Mouse (Mus musculus) right cerebral cortex, adult 18-20 months (tissue): ENCODE results near the gene Zfp563.

Experiments used
- DNase-seq: peaks from one replicate; pipeline ENCODE4 v3.0.0; 2022; ENCODE audit warnings: mixed read lengths

Zfp563 gene

DNA sequence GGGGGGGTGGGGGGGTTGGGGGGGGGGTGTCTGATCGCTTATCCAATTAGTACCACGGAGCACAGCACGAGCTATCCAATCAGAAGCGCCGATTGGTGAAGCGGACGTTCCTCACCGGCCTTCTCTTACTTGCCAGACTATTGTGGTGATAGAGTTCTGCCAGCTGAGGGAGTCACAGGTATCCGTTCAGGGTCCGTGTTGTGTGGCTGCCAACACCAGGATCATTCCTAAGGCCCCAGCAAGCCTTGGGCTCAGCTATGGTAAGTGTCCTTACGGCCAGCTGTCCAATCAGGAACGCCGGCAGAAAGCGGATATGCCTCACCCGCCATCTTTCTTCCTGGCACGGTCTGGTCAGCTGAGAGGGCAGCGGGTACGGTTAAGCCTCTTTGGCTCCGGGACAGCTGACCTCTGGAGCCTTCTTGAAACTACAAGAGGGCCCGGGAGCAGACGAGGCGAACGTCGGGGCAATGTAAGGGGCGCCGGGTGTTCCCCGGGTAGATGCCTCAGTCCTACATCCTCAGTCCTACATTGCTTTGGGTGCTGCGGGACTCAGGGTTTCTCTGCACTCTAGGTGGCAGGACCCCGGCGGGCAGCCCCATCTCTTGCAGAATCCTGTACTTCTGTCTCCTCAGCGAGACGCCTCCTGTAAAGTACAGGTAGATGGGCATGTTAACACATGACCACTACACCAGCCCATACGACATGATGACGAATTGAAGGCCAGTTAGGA lies at the start of gene Zfp563:
Gene Zfp563 (plus strand): TSS at position 91 of the 730 bp plus-strand sequence.
- DNase-seq = peak; percentile 94

DNA sequence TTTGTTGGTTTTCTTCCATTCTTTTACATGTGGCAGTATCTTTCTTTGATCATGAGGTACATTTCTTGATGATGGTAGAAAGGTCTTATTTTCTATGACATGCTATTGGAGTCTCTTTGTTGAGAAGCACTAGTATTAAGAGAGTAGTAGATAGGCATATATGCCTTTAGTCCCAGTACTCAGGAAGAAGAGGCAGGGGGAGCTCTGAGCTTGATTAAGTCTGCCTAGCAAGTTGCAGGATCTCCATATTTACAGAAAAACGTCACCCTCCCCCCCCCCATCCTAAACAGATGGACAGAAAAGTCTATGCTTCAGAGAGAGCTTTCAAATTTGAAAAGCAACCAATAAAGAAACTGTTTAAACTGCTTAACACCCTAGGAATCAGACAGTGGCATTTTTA lies 30.3 kb upstream of the Zfp563 start:
- no peak for DNase-seq

DNA sequence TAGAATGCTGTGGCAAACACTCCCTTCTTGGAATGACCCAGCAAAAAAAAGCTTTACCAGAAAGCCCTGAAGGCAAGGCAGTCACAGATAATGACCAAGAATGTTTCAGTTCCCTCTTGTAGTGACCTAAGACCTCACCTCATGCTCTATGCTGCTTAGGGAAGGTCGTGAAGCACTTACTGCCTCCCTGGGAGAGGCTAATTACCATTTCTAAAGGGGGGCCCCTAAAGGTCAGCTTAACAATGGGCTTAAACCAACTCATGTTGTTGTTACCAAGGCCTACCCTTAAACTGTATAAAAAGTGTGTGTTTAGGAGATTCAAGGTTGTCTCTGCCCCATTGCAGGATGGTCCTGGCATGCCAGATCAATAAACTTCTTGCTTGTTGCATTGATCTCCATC lies 26.1 kb upstream of the Zfp563 start:
- DNase-seq = no peak

DNA sequence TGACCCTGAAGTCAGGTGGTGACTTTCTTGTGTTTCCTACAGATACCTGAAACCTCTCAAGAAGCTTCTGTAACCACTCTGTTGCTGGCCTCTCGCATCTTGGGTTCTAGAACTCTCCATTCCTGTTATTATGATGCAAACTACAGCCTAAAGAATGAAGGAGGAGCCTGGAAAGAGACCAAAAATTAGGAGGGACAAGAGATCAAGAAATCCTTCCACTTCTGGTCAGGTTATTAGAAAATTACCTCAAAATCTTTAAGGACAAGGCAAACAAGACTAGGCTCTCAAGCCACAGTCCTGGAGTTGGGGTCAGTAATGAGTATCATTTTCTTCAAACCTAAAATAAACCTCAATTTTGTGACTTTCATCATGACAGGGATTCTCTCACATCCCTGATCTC lies 21.2 kb upstream of the Zfp563 start, which contains the start of gene 4921501E09Rik:
Gene 4921501E09Rik (minus strand): TSS at position 101 of the 400 bp plus-strand sequence.
- DNase-seq = no peak

DNA sequence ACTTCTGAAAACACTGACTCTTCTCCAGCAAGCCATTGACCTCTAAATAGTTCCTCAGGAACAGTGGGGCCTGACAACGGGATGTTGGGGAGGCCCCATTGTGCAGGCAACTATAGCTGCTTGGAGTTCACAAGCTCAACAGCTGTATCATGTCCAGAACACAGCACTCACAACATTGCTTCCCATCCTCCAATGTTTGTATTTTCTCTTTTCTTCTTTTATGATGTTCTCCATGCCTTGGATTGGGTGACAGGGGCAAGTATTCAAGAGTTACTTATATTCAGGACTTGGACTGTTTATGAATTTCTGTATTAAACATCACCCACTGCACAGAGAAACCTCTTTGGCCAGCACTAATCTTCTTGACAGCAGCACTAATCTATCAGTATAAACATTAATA lies 2.5 kb downstream of the Zfp563 start:
- DNase-seq = no peak

DNA sequence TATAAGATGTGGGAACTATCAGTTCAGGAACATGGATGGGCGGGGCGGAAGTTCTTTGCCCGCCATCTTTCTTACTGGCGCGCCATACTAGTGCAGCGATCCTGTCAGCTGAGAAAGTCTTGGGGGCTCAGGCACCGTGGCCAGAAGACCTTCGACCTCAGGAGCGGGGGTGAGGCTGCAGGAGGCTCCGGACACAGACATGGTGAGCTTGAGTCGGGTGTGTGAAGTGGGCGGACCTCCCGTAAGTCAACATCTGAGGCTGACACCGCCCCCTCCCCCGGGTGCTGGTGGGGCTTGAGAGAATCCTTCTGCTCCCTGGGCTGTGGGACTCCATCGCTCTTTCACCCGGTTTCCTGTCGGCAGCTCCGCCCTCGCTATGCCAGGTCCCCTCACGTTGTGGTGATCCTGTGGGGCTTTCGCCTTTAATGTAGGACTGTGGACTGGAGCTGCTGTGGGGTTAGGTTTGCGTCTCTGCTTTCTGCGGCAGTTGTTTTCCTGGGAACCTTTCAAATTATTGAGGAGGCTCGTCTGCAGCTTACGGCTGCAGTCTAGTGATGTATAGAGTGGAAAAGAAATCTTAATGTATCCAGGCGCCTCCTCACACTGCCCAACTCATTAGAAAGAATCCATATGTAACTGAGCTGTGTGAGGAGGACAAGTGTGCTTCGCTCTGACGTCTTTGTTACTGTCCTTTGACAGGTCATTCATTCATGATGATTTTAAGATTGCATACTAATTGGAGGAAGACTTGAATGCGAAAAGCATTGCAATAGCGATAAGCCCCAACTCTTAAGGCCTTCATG lies 3.5 kb downstream of the Zfp563 start:
- peak; percentile 86 for DNase-seq

DNA sequence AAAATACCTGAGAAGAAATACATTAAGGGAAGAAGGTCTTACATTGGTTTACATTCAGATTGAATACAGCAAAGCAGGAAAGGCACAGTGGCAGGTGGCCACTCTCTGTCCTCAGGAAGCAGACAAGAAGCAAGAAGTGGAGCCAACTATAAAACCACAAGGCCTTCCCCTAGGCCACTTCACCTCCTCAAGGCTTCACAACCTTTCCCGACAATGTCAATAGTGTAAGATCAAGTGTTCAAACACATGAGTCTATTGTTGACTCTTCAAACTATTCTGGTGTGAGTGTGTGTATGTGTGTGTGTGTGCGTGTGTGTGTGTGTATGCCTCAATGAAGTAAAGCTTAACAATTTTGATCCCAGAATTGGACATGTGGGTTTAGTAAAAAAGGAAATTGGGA lies 8.3 kb downstream of the Zfp563 start:
- DNase-seq = no peak

DNA sequence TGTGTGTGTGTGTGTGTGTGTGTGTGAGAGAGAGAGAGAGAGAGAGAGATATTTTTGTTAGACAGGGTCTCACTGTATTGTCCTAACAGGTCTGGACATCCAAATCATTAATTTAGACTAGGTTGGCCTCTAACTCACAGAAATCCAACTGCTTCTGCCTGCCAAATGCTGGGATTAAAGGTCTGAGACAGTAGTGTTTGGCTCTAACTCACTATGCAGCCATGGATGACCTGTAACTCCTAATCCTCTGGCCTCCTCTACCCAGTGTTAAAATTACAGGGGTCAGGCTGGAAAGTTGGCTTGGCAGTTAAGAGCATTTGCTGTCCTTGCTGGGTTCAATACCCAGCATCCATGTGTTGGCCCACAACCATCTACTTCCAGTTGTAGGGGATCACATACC lies 35.4 kb downstream of the Zfp563 start:
- no peak for DNase-seq

DNA sequence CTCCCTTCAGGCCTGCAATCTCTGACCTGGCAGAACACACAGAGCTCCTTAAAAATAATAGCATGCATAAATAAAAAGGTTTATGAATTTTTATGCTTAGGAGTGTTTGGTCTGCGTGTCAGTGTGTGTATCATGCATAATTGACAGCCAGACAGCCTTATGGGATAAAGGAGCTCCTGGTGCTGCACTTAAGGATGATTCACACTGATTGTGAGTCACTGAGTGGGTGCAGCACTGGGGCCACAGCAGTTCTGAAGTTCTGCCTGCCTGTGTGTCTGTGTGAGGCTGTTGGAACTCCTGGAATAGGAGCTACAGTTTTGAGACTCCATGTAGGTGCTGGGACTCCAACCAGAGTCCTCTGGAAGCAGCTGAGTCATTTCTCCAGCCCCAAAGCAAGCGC lies 37.1 kb downstream of the Zfp563 start:
- peak; percentile 34 for DNase-seq

DNA sequence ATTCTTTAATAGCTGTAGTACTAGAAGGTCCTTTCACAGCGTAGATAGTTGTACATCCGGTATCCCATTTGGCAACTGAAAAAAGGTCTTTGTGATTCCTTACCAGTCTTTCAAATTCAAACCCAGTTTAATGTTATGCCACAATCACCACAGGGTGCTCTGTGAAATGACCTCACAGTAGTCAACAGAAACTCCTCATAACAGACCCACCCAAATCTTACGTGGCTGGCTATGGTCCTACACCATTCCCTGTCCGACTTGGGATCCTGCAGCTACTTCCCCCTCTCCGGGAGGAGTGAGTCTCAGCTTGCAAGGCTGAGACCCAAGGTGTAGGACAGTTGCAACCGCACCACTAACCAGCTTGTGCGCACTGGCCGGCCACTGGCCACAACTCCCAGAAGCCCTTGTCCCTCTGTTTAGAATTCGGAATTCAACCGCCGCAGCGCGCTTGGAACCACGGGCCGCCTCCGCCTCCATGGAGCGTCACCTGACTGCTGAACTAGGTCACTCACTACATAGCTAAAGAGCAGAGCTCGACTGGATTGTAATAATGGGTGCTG lies 50.2 kb downstream of the Zfp563 start, which contains the start of gene Morc2b:
Gene Morc2b (minus strand): TSS at position 423 of the 560 bp plus-strand sequence.
- no peak for DNase-seq
